Mouse (Mus musculus): ENCODE results near the gene Adat3. TPM values are rescaled to one million over a fixed set of nuclear protein-coding genes. Genes with fewer than 3 reads are reported as not detected.

Adat3 gene
- total RNA-seq (2021), result 1 to 10 TPM; 4.0 to 4.9 TPM
- long read RNA-seq, experiment 1, transcript Adat3-201 (2 exons, 1,411 nt), result major isoform, 9 of 10 reads
- long read RNA-seq, experiment 1, partial matches to known transcripts, result 0 of 10 reads
- long read RNA-seq, experiment 1, other reads (novel, unspliced or antisense), result 0 of 10 reads
- long read RNA-seq, experiment 2, partial matches to known transcripts, result 0 of 5 reads
- long read RNA-seq, experiment 2, other reads (novel, unspliced or antisense), result 1 of 5 reads

GRCm38 (mm10) chr10:80602698-80603325 lies at the start of gene Adat3, which contains the start of gene Scamp4:
Adat3 (plus strand) TSS chr10:80602880.
Scamp4 (plus strand) TSS chr10:80602872.
- DNase-seq (ENCODE audit: low spot score in 2 of 2), result peak; percentile 80 to 88

- DNase-seq (ENCODE audit: low spot score in 2 of 2), result no peak
Measured at GRCm38 (mm10) chr10:80553575-80553974, 49.1 kb upstream of the Adat3 start.

GRCm38 (mm10) chr10:80553997-80554396 lies 48.7 kb upstream of the Adat3 start:
- no peak for DNase-seq (ENCODE audit: low spot score in 2 of 2)

- peak; percentile 78 to 88 for DNase-seq (ENCODE audit: low spot score in 2 of 2)
Measured at GRCm38 (mm10) chr10:80557346-80557965, 45.2 kb upstream of the Adat3 start.

- DNase-seq (ENCODE audit: low spot score in 2 of 2), result no peak
Measured at GRCm38 (mm10) chr10:80559431-80559830, 43.2 kb upstream of the Adat3 start.

- DNase-seq (ENCODE audit: low spot score in 2 of 2), result no peak
Measured at GRCm38 (mm10) chr10:80560621-80561020, 42.1 kb upstream of the Adat3 start.

- DNase-seq (ENCODE audit: low spot score in 2 of 2), result peak; percentile 69 to 90
Measured at GRCm38 (mm10) chr10:80561116-80561944, 41.4 kb upstream of the Adat3 start, which contains the start of gene Rexo1. Rexo1 (minus strand) TSS chr10:80561560.

- DNase-seq (ENCODE audit: low spot score in 2 of 2), result peak; percentile 71 to 78
Measured at GRCm38 (mm10) chr10:80566375-80567092, 36.1 kb upstream of the Adat3 start.

- DNase-seq (ENCODE audit: low spot score in 2 of 2), result no peak
Measured at GRCm38 (mm10) chr10:80568876-80569275, 33.8 kb upstream of the Adat3 start.

- DNase-seq (ENCODE audit: low spot score in 2 of 2), result no peak
Measured at GRCm38 (mm10) chr10:80569664-80570066, 33.0 kb upstream of the Adat3 start.

GRCm38 (mm10) chr10:80570419-80570818 lies 32.3 kb upstream of the Adat3 start:
- DNase-seq (ENCODE audit: low spot score in 2 of 2), result no peak

GRCm38 (mm10) chr10:80570871-80571836 lies 31.5 kb upstream of the Adat3 start:
- no peak for DNase-seq (ENCODE audit: low spot score in 2 of 2)

GRCm38 (mm10) chr10:80572477-80572876 lies 30.2 kb upstream of the Adat3 start:
- no peak for DNase-seq (ENCODE audit: low spot score in 2 of 2)

- no peak for DNase-seq (ENCODE audit: low spot score in 2 of 2)
Measured at GRCm38 (mm10) chr10:80573944-80574343, 28.7 kb upstream of the Adat3 start.

- DNase-seq (ENCODE audit: low spot score in 2 of 2), result no peak
Measured at GRCm38 (mm10) chr10:80574896-80575295, 27.8 kb upstream of the Adat3 start.

GRCm38 (mm10) chr10:80575925-80576324 lies 26.8 kb upstream of the Adat3 start:
- DNase-seq (ENCODE audit: low spot score in 2 of 2), result no peak

GRCm38 (mm10) chr10:80576351-80577194 lies 26.1 kb upstream of the Adat3 start:
- peak in 1 of 2 experiments; percentile 48 for DNase-seq (ENCODE audit: low spot score in 2 of 2)
